Mouse (Mus musculus) liver, adult 2 months (tissue): ENCODE measurements around the gene Pabpn1l. TPM values are rescaled to one million over a fixed set of nuclear protein-coding genes. Genes with fewer than 3 reads are reported as not detected.

Source experiments
- DNase-seq: peaks from one replicate; pipeline ENCODE4 v3.0.0-alpha.2; 2011; ENCODE audit warnings: low read depth, low spot score; ENCODE audit errors: extremely low read depth
- H3K27ac ChIP-seq: fragments of 200-500 bp; replicated peaks from 2 replicates; pipeline ENCODE4 v1.5.1; 2012; ENCODE audit warnings: low read depth, mild to moderate bottlenecking, control low read depth, inconsistent platforms, low read length; ENCODE audit not compliant: insufficient read depth
- H3K27me3 ChIP-seq: fragments of 200-500 bp; 2 replicates; pipeline ENCODE4 v1.6.1; 2012; ENCODE audit warnings: mild to moderate bottlenecking, moderate library complexity, low read length, inconsistent platforms; ENCODE audit not compliant: control insufficient read depth, insufficient read depth
- H3K36me3 ChIP-seq: fragments of 200-500 bp; 2 replicates; pipeline ENCODE4 v1.6.1; 2012; ENCODE audit warnings: low read length, inconsistent platforms; ENCODE audit not compliant: control insufficient read depth, insufficient read depth
- H3K4me1 ChIP-seq: fragments of 200-500 bp; 2 replicates; pipeline ENCODE4 v1.6.1; 2011; ENCODE audit warnings: low read length; ENCODE audit not compliant: control insufficient read depth, insufficient read depth
- H3K4me3 ChIP-seq: fragments of 200-500 bp; 2 replicates; pipeline ENCODE4 v1.5.1; 2011; ENCODE audit warnings: low read depth, mild to moderate bottlenecking, control low read depth, low read length, moderate library complexity; ENCODE audit not compliant: insufficient read depth
- H3K79me2 ChIP-seq: fragments of 200-500 bp; 2 replicates; pipeline ENCODE4 v1.6.1; 2012; ENCODE audit warnings: inconsistent platforms, mild to moderate bottlenecking, low read length, moderate library complexity; ENCODE audit not compliant: control insufficient read depth, insufficient read depth
- H3K9ac ChIP-seq: fragments of 200-500 bp; 2 replicates; pipeline ENCODE4 v1.6.1; 2012; ENCODE audit warnings: low read depth, mild to moderate bottlenecking, control low read depth, inconsistent platforms, low read length
- CTCF ChIP-seq: fragments of 200-500 bp; IDR thresholded peaks from 2 replicates; pipeline ENCODE4 v1.5.1; 2011; ENCODE audit warnings: low read depth, low read length, control low read depth
- POLR2A ChIP-seq: fragments of 200-500 bp; IDR thresholded peaks from 2 replicates; pipeline ENCODE4 v1.6.1; 2011; ENCODE audit warnings: low read length, control low read depth; ENCODE audit not compliant: insufficient read depth; ENCODE audit errors: extremely low read depth
- WGBS: fragments of 180-500 bp; shearing (Covaris S2); methylation state at CpG from one replicate; pipeline ENCODE4 v1.1.7; 2018; 5-methylcytosine and 5-hydroxymethylcytosine counted together
- polyA plus RNA-seq: library from polyadenylated mRNA; depleted of rRNA; stranded (reverse); fragments of >200 nt; gene quantifications from 2 replicates; pipeline ENCODE4 v1.2.3, GENCODE M21; 2012
- total RNA-seq: library from RNA; depleted of rRNA; stranded (reverse); fragments of >200 nt; gene quantifications from 2 replicates; pipeline ENCODE4 v1.2.3, GENCODE M21; 2014

Gene Pabpn1l
- total and polyA plus RNA-seq, 2 experiments: not detected

- no peak for TF ChIP-seq CTCF
- TF ChIP-seq POLR2A: no peak
- no peaks in the 10 kb centered on the region for H3K79me2 ChIP-seq
- H3K27me3 ChIP-seq: no peaks in the 10 kb centered on the region
- 60% methylated on average over 12 of the region's 12 CpGs for WGBS
- DNase-seq: no peak
- H3K9ac ChIP-seq: no peak overlapping the region
- no peaks in the 10 kb centered on the region for H3K36me3 ChIP-seq
- no peak overlapping the region for H3K27ac ChIP-seq
- H3K4me1 ChIP-seq: no peaks in the 10 kb centered on the region
- H3K4me3 ChIP-seq: no peak overlapping the region
Observed at GRCm38 (mm10) chr8:122666827-122667226, 44.3 kb upstream of the Pabpn1l start.

- Histone ChIP-seq H3K36me3 (no peaks in the 10 kb centered on the region), H3K4me1 (no peaks in the 10 kb centered on the region), H3K4me3 (no peak overlapping the region), H3K27ac (no peak overlapping the region), H3K27me3 (no peaks in the 10 kb centered on the region), H3K79me2 (no peaks in the 10 kb centered on the region), H3K9ac (no peak overlapping the region)
- no peak for DNase-seq
- no peak for TF ChIP-seq POLR2A
- WGBS: 27% methylated on average over 9 of the region's 9 CpGs
Observed at GRCm38 (mm10) chr8:122666338-122666764, 43.8 kb upstream of the Pabpn1l start.

GRCm38 (mm10) chr8:122665667-122666316 lies 43.3 kb upstream of the Pabpn1l start:
- Histone ChIP-seq H3K79me2 (no peaks in the 10 kb centered on the region), H3K36me3 (no peaks in the 10 kb centered on the region), H3K4me1 (no peaks in the 10 kb centered on the region), H3K9ac (no peak overlapping the region), H3K27me3 (no peaks in the 10 kb centered on the region), H3K4me3 (no peak overlapping the region), H3K27ac (peak overlapping the region; percentile 58)
- WGBS: 65% methylated on average over 13 of the region's 14 CpGs
- TF ChIP-seq CTCF (no peak), POLR2A (no peak)
- no peak for DNase-seq

- Histone ChIP-seq H3K36me3 (no peaks in the 10 kb centered on the region), H3K27ac (peak overlapping the region; percentile 58), H3K27me3 (no peaks in the 10 kb centered on the region), H3K4me1 (no peaks in the 10 kb centered on the region), H3K4me3 (no peak overlapping the region), H3K79me2 (no peaks in the 10 kb centered on the region), H3K9ac (no peak overlapping the region)
- no peak for DNase-seq
- WGBS: 68% methylated on average over 8 of the region's 8 CpGs
- TF ChIP-seq POLR2A (no peak), CTCF (no peak)
Observed at GRCm38 (mm10) chr8:122665221-122665620, 42.7 kb upstream of the Pabpn1l start.

GRCm38 (mm10) chr8:122663670-122664069 lies 41.1 kb upstream of the Pabpn1l start:
- 79% methylated on average over 5 of the region's 5 CpGs for whole genome bisulfite sequencing
- Histone ChIP-seq H3K9ac (no peak overlapping the region), H3K36me3 (no peaks in the 10 kb centered on the region), H3K79me2 (no peaks in the 10 kb centered on the region), H3K27ac (no peak overlapping the region), H3K4me1 (no peaks in the 10 kb centered on the region), H3K4me3 (no peak overlapping the region), H3K27me3 (no peaks in the 10 kb centered on the region)
- DNase-seq: no peak
- no peak for TF ChIP-seq POLR2A
- TF ChIP-seq CTCF: no peak

GRCm38 (mm10) chr8:122663106-122663505 lies 40.6 kb upstream of the Pabpn1l start:
- Histone ChIP-seq H3K9ac (no peak overlapping the region), H3K27ac (no peak overlapping the region), H3K27me3 (no peaks in the 10 kb centered on the region), H3K36me3 (no peaks in the 10 kb centered on the region), H3K79me2 (no peaks in the 10 kb centered on the region), H3K4me3 (no peak overlapping the region), H3K4me1 (no peaks in the 10 kb centered on the region)
- WGBS: 69% methylated on average over 3 of the region's 3 CpGs
- no peak for DNase-seq
- TF ChIP-seq POLR2A (no peak), CTCF (no peak)
